Mouse (Mus musculus) B cell, adult 2 months (primary cell): ENCODE measurements around the gene Stat3.

Experiments used
- DNase-seq, 2 experiments: peaks; one replicate each; pipeline ENCODE4 v3.0.0; 2022

The Stat3 gene

DNA sequence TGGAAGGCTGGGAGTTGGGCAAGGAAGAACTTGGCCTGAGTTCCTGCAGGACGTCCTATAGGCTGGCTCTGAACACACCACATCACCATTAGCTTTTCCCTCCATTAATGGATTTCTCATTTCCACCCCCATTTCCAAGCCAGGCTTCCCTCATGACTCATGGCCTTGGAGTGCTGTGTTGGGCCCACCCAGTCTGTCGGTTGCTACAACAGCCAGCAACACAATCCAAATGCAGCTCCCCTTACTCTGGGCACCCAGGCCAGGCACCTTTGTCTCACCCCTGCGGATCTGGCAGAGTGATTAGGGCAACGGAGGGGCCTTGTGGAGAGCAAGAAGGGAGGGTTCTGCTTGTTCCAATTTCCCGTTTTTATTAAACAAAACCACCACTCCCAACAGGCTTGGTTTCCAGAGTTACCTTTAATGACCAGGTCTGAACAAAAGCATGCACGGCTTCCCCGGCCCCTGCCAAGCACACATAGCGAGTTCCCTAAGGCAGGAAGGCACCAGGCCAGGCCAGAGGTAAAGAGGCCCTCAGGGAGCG lies 23.1 kb upstream of the Stat3 start:
- no peak for DNase-seq

DNA sequence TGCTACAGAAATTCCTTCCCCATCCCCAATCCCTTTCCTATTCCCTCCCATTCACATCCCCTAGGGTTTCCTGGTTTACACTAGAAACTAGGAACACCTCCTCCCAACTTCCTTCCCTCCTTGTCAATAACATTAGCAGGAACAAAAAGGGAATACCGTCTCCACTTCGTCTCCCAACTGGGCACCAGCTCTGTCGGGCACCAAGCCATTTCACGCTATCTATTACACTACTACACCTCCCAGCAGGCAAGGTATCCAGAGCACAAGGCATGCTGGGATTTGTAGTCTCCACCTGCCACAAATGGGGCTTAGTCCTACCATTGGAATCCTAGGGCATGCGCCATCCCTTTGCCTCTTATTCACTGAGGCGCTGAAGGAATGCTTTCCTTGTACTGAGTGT lies 21.2 kb upstream of the Stat3 start:
- no peak for DNase-seq

DNA sequence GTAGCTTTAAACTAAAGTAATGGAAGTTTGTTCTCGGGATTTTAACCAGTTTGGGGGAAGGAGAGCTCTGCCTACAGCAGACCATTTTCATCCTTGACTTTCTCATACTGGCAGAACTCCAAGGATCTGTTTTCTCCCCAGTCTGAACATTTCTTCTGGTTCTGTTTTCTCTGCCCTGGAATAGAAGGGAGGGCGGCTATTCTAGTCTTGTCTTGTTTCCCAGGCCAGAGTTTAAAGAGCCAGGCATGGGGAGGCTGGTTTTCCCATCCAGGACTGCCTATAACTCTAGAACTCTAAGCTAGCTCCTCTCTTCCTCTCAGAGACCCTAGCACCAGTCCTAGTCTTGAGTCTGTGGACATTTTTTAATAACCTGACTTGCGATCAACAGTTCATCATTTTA lies 20.5 kb upstream of the Stat3 start:
- no peak for DNase-seq

DNA sequence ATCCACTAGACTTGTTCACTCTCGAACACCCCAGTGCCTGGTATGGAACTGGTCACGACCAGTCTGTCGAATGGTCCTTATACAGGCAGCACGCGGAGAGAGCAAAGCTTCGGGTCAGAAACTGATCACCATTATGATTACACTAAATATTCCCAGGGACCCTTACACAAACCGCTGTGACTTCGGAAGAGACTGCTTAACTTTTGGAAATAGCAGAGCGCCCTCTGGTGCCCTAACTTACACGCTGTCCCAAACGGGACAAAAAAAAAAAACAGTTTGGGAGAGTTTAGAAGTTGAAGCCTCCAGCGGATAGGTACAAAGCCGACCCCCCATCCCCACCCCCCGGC lies 20.1 kb upstream of the Stat3 start:
- DNase-seq = peak; percentile 76

DNA sequence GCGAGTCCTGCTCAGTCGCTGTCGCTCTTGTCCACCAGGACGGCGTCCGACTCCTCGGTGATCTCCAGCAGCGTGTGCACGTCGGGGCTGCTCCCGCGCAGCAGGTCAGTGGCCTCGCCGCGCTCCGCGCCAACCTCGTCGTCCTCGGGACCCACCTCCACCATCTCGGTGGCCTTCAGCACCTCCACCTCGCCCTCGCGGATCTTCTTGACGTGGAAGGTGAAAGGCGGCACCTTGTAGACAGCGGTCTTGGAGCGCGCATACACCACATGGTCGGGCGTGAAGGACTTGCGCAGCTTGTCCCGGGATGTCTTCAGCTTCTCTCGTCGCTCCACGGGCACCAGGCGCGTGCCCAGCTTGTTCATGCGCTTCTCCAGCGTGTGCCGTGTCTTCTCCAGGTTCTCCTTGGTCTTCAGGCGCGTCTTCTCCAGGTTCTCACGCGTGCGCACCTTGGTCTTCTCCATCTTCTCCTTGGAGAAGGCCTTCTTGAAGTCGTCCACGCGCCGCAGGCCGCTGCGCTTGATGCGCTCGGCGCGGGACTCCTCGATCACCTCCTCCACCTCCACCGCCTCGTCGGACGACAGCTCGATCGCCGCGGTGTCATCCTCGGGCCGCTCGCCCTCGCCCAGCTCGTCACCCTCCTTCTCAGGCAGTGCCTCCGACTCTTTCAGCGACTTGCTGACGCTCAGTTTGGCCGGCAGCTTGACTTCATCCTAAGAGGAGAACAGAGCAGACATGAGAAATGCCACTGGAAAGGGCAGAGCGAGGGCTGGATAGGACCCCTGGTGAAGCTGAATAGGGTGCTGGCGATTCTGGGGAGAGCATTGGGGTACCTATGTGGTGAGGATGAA lies 19.5 kb upstream of the Stat3 start:
- no peak for DNase-seq

GRCm38 (mm10) chr11:100957915-100958469 lies 18.7 kb upstream of the Stat3 start:
- DNase-seq = no peak

GRCm38 (mm10) chr11:100957244-100957643 lies 17.9 kb upstream of the Stat3 start:
- DNase-seq = peak; percentile 76 to 77

GRCm38 (mm10) chr11:100949540-100949939 lies 10.2 kb upstream of the Stat3 start:
- no peak for DNase-seq

GRCm38 (mm10) chr11:100948317-100948716 lies 9.0 kb upstream of the Stat3 start:
- DNase-seq = no peak

GRCm38 (mm10) chr11:100947548-100947947 lies 8.2 kb upstream of the Stat3 start:
- peak; percentile 47 to 53 for DNase-seq

DNA sequence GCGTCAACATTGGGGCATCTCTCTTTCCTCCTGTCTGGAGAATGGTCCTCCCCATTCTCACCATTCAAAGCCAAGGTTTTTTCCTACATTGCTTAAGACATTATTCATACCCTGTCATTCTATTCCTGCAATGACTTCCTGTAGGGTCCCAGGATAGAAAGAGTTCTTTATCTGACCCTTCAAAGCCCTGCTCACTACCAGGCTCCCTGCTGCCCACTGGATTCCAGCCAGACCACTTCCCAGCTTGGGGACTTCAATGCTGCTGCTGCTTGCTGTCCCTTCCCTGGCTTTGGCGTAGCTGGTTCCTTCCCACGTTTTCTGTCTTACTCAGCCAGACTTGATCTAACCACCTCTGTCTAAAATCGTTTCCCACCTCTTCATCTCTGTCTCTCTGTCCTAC lies 7.5 kb upstream of the Stat3 start:
- no peak for DNase-seq

GRCm38 (mm10) chr11:100942388-100942787 lies 3.0 kb upstream of the Stat3 start:
- no peak for DNase-seq

- DNase-seq = peak in 1 of 2 experiments; percentile 50
These were observed 429 bp downstream of the Stat3 start for GRCm38 (mm10) chr11:100938711-100939511.

DNA sequence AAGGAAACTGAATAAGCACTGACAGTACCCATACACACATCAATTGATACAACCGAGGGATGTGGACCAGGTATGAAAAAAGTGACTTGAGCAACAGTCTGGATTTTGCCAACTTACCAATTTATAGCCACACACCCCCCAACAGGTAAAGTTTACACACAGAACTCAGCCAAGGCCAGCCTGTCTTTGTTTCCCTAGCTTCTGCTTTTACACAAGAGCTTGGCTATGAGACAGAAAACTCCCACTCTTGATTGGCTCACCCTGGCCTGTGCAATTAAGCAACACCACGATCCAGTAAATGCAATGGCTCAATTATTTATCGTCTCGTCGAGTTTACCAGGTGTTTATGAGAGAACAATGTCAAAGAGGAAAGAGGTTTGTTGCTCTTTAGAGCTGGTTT lies 1.2 kb downstream of the Stat3 start:
- DNase-seq = peak; percentile 34 to 42

GRCm38 (mm10) chr11:100937295-100937694 lies 2.0 kb downstream of the Stat3 start:
- no peak for DNase-seq

DNA sequence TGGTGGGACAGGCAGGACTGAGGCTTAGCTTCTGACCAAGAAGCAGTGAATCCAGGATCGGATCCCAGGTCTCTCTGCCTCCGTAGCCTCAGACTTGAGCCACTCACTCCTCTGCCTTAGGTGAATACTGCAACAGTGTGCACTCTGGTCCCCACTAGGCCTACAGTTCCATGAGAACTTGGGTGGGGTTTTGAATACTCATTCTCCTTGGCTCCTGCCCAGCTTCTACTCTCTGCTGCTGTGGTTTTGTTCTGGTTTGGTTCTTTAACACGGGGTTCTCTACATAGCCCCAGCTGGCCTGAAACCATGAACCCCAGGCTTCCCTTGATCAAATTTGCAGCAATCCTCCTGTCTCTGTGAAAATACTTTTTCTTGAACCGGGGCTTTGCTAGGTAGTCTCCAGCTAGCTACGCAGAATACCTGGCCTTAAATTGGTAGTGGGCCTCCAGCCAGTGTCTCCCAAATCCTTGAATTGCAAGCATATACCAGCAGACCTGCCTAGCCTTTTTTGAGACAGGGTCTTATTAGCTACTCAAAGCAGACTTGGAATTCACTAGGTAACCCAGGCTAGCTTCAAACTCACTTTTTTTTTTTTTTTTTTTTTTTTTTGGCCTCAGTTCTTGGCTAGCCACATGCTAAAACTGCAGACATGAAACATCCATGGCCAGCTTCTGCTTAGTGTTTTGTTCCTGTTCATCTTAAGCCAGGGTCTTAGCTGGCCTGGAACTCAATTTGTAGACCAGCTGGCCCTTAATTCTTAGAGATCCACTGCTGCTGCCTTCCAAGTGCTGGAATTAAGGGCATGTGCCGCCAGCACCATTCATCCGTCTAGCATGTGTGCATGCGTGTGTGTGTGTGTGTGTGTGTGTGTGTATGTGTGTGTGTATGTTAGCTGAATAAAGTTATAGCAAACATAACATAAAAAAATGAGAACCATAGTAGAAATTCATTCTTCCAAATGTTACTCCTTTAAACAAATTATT lies 3.7 kb downstream of the Stat3 start:
- no peak for DNase-seq

GRCm38 (mm10) chr11:100931254-100931921 lies 8.0 kb downstream of the Stat3 start:
- DNase-seq = peak; percentile 74 to 76

GRCm38 (mm10) chr11:100930611-100931010 lies 8.7 kb downstream of the Stat3 start:
- no peak for DNase-seq

GRCm38 (mm10) chr11:100927386-100927785 lies 12.0 kb downstream of the Stat3 start:
- DNase-seq = no peak

DNA sequence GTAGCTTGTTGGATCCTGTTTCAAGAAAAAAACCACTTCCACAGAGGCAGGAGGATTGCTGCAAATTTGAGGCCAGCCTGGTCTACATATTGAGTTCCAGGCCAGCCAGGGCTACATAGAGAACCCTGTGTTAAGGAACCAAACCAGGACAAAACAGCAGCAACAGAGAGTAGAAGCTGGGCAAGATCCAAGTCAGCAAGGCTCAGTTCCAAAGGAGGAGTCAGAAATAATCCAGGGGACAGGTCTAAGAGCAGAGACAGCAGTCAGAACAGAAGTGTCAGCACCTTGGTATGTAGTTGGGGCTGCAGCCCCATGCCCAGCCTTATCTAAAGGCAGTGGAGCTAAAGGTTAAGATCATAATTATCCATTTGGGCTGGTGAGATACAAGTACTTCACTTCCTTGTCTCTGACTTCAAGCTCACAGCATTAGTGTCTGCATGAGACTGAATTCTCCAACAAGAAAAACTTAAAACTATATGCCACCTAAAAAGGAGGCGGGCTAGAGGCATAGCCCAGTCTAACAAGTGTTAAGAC lies 14.9 kb downstream of the Stat3 start:
- no peak for DNase-seq

GRCm38 (mm10) chr11:100920887-100921624 lies 18.3 kb downstream of the Stat3 start:
- DNase-seq = no peak
